Mouse (Mus musculus): ENCODE measurements around the gene Brpf3.
"Not testable (repeated sequence)": the region's sequence is repeated elsewhere in the genome, so short reads cannot be mapped to it uniquely, and the experiment has no call there.

Brpf3 gene

DNA sequence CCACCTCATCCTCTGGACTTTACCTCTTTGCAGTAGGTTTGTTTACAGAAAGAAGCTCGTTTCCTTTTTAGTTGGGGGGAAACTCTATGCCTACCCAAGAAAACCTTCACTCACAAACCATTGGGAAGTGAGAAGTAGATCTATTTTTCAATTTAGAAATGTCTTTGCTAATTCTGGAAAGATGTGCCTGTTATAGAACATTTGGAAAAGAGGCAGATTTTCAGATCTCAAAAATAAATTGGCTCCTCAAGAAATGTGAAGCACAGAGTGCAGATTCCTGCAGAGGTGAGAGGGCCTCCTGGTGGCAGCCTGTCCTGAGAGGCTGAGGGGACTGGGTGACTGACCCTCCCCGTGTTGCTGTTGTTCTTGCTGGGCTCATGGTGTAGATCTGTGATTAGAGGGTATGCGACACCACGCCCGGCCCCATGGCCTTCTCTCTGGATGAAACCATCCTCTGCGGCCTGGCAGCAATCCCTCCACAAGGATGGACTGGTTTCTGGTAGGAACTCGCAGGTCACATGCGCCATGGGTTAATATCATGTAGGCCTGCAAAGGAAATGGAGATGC lies 26.9 kb downstream of the Brpf3 start:
- no peak for DNase-seq (ENCODE audit: low spot score in 2 of 2)

DNA sequence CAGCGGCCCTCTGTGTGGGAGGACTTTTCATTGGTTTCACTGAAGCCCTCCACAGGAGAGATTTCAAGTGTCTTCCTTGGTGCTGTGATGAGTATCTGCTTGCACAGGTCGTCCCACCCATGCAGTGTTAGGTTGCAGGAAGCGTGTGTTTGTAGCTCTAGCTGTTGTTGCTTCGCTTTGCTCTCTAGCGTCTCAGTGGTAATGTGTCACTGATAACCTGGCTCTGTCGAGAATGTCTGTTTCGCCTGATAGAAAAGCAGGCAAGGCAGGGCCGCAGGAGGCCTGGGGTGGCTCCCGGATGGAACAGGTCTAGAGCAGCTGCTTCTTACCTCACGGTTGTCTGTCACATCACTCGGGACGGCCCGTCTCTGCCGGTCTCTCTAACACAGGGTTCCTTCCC lies 28.2 kb downstream of the Brpf3 start:
- no peak for DNase-seq (ENCODE audit: low spot score in 2 of 2)

DNA sequence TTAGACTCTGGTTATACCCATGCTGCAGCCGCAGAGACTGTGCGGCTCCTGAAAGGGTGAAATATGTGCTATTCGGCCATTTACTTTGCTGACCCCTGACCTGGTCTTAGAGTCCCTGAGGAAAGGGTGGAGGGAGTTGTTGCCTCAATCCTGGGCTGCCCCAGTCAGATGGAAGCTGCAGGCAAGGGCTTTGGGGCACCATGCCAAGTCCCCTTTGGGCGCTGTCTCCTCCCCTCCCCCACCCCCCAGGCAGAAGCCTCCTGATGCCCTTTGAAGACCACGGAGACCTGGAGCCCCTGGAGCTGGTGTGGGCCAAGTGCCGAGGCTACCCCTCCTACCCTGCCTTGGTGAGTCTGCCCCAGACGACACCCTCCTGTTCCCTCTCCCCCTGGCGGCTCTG lies 30.2 kb downstream of the Brpf3 start:
- no peak for DNase-seq (ENCODE audit: low spot score in 2 of 2)

DNA sequence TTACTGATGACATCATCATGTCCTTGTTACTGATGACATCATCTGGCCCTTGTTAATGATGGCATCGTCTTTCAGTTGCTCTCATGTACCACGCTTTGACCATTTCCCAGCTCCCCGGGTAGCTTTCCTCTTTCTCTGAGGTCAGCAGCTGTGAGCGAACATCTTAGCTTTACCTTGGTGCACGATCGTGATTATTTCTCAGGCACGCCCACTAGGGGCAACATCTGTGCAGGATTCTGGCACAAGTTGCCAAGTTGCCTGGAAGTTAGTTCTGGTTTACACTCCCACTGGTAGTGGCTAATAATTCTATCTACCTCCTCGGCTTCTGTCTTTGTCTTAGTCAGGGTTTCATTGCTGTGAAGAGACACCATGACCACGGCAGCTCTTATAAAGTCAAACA lies 31.1 kb downstream of the Brpf3 start:
- no peak for DNase-seq (ENCODE audit: low spot score in 2 of 2)

DNA sequence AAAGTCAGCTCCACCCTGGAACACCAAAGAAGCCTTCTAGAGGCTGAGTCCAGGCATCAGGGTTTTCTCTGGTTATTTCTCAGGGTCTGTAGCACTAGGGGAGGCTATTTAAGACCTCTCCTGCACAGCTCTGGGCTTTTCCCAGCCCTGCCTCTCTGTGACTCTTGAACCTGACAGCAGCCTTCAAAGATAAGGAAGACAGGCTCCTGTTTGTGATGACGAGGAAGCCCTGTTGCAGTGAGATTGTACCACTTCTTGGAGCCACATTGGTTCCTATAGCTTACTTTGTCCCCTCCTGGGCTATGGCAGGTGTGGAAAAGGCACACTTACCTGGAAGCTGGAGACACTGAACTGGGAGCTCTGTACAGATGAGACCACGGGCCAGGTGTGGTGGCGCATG lies 32.0 kb downstream of the Brpf3 start:
- DNase-seq (ENCODE audit: low spot score in 2 of 2), result no peak

DNA sequence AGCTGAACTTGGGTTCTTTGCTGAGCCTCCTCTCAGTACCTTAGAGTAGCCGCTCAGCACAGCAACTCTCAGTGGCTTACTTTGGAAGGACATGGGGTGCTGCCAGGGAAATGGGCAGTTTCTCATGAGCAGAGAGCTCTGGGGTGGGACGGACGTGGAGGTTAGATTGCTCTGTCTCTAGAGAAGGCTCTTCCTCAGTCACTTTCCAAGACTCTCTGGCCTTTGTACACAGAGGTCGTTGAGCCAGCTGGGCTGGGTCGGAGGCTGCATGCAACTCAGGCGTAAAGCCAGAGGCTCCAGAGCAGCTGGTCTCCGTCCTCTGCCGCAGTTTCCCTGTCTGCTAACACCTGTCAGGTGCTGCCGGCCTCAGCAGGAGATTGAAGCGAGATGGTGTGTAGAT lies 33.8 kb downstream of the Brpf3 start:
- DNase-seq (ENCODE audit: low spot score in 2 of 2), result no peak

DNA sequence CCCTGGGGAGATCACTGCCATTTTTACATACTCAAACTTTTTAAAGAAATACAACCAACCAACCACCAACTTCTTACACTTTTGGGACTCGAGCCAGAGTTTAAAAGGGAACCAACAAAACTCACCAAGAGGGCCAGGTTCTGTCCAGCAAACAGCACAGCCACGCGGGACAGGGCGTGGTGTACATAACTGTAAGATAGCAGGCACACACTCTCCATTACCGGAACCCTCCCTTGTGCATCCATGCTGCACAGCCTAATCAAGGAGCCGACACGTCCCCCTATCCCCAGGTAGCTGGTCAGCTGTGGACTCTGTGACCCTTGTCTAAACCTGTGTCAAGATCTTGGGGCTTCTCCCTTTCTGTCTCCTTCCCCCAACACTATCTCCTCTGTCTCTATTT lies 37.0 kb downstream of the Brpf3 start:
- no peak for DNase-seq (ENCODE audit: low spot score in 2 of 2)

DNA sequence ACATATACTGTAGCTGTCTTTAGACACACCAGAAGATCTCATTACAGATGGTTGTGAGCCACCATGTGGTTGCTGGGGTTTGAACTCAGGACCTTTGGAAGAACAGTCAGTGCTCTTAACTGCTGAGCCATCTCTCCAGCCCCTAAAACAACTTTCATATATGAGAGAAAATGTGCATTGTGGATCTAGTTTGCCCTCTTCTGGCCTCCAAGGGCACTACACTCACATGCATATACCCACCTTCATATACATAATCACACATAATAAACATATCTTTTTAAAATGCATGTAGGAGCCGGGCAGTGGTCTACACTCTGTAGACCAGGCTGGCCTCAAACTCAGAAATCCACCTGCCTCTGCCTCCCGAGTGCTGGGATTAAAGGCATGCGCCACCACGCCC lies 41.1 kb downstream of the Brpf3 start:
- DNase-seq (ENCODE audit: low spot score in 2 of 2), result not testable (repeated sequence)

DNA sequence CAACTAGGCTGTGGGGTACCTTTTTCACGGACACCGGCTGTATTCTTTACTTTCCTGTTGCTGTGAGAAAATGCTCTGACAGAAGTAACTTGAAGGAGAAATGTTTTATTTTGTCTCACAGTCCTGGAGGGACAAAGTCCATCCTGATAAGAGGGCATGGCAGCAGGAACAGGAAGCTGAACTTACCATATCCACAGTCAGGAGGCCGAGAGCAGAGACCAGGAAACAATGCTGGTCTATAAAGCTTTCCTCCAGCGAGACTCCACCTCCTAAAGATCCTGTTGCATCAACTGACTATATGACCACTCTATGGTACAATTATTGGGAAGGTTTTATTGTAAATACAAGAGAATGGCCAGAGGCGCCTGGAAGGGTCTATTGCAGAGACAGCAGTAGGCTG lies 42.8 kb downstream of the Brpf3 start:
- no peak for DNase-seq (ENCODE audit: low spot score in 2 of 2)

DNA sequence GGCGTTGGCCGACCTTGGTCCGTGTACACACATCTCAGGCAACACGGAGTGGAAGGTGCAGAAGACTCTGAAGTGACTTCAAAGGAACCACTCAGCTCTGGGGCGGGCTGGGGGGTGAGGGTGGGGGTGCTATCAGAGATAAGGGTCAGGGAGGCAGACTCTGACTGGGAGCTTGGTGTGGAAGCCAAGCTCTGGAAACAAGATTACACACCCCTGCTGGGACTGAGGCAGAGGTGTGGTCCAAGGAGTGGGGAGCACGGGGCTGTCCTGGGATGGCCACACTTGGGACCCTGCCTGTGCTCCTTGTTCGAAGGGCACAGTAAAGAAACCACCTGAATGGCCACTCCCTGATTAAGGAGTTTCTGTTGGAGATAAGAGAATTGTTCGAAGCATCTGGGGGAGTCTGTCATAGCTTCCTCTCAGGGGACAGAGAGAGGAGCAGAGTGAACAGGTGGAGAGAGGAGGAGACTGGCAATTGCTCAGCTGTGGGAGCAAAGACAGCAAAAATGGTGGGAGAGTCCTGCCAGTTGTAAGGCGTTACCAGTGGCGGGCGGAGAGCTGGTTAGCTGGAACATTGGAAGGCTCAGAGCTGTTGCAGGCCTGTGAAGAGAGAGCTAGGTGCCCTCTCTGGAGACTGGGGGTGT lies 46.2 kb downstream of the Brpf3 start:
- DNase-seq (ENCODE audit: low spot score in 2 of 2), result no peak

DNA sequence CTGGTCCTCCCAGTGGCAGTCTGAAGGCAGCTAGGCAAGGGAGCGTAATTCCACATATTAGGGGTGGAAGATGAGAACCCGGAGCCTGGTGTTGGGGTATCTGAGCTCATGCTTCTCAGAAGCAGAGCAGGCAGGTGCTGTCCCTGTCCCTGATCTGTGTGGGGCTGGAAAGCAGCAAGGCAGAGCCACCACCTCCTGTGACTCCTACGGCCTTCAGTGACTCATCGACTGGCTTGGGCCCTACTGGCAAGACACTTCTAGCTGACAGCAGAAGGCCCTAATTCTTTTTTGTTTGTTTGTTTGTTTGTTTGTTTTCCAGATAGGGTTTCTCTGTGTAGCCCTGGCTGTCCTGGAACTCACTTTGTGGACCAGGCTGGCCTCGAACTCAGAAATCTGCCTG lies 49.6 kb downstream of the Brpf3 start:
- DNase-seq (ENCODE audit: low spot score in 2 of 2), result no peak

DNA sequence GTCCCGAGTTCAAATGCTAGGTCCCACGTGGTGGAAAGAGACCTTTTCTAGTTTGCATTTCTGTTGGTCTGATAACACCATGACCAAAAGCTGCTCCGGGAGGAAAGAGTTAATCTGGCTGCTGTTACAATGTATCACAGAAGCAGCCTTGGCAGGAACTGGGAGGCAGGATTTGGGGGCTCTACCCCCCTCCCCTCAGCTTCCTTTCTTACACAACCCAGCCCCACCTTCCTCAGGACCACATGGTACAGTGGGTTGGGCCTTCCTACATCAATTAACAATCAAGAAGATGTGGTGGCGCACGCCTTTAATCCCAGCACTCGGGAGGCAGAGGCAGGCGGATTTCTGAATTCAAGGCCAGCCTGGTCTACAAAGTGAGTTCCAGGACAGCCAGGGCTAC lies 53.5 kb downstream of the Brpf3 start:
- DNase-seq (ENCODE audit: low spot score in 2 of 2), result no peak

DNA sequence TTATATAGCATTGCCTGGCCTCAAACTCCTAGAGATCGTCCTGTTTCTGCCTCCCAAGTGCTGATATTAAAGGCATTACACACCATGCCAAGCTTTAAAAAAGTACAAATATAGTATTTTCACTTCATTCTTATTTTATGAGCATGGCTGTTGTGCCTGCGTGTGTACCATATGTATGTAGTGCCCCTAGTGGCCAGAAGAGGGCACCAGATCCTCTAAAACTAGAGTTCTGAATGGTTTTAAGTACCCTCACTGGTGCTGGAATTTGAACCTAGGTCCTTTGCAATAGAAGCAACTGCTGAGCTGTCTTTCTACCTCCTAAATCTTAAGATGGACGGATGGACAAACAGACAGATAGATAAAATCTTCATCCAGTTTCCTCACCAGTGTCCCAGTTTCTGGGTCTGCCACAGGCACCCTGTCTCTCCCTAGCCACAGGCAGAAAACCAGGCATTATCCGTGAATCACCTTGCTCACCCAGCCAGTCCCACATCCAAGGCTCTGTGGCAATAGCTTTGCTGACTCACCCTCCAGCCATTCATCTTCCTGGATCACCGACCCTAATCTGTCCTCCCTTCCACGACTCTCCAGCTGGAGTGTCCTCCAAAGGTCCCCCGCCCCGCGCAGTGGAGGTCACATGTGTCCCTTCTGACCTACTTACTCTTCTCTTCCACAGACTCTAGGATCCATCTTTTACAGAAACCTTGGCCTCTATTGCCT lies 54.4 kb downstream of the Brpf3 start:
- DNase-seq (ENCODE audit: low spot score in 2 of 2), result no peak

DNA sequence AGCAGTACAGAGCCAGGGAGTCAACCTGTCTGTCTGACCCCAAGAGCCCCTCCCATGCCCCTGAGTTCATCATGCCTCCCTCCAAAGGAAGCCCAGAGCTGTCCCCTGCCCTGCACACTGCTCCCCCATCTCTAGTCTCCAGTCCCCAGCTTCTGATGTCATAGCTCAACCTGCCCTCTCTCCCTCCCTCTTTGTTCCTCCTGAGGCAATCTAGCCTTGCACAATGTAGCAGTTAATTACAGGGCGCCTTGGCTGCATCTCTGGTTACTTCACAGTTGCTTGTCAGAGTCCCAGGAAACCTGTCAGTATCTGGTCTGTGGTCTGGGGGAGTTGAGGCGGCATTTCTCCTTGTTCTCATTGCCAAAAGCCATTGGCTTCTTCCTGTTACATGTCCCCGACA lies 55.1 kb downstream of the Brpf3 start:
- DNase-seq (ENCODE audit: low spot score in 2 of 2), result no peak

DNA sequence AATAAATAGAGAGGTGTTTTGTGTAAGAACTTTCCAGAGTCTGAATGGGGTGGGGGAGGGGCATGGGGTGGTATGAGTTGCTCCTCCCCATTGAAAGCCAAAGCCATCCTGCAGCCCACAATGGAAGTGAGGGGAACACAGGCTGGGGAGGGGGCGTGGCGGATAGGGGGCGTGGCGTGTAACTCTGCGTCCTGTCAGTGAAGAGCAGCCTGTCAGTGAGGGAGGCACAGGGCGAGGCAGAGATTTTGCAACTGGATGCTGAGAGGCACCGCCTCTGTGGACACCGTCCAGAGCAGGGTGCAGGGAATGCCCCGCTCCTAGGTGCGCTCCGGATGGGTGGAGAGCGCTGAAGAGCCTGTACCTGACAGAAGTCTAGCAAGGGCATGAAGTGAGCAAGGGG lies 57.3 kb downstream of the Brpf3 start, which contains the start of gene Pnpla1:
TSS of gene Pnpla1 (plus strand) at position 207 of the 400 bp plus-strand sequence.
- DNase-seq (ENCODE audit: low spot score in 2 of 2), result no peak

DNA sequence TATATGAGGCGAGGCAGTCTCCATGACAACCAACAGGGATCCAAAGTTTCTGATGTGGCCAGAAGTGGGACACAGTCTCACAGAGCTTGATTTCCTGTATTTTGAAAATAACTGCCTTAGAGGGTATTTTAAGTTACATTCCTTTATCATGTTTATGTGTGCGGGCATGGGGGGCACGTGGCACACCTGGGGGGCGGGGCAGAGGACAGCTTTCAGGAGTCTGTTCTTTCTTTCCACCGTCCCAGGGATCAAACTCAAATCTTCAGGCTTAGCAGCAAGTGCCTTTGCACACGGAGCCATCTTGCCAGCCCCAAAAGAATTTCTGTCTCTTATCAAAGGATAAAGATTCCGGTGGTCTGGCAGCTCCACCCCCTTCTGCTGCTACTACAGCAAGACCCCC lies 63.0 kb downstream of the Brpf3 start:
- DNase-seq (ENCODE audit: low spot score in 2 of 2), result no peak

DNA sequence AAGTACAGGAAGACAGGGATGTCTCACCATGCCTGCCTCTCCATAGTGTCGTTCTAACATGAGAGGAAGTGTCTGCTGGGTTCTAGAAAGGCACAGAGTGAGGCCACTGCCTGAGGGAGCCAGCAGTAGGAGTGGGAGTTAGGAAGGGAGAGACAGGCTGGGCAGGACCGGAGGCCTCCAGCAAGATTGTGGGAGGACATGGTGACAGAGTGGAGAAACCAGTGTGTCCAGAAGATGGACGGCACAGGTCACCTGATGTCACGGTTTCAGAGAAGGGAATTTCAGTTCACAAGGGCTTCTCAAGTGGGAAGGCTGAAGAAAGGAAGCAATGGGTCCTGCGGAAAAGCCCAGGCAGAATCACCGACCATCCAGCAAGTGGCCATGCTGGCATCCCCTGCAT lies 63.6 kb downstream of the Brpf3 start:
- no peak for DNase-seq (ENCODE audit: low spot score in 2 of 2)

DNA sequence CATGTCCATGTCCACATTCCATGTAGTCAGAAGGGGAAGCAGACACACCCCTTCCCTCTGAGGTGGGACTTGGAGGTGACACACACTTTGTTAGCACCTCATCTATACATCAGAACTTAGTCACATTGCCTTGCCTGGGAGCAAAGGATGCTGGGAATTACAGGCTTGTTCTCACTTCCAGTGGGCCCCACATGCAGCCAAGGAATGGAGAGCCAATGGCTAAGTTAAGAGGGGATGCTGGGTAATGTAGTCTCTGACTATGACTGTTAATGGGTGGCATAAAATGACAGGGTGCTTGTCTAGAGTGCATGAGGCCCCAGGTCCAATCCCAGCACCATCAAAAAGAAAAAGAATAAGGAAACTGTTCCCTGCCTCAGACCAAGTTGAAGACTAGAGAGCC lies 66.0 kb downstream of the Brpf3 start:
- no peak for DNase-seq (ENCODE audit: low spot score in 2 of 2)

DNA sequence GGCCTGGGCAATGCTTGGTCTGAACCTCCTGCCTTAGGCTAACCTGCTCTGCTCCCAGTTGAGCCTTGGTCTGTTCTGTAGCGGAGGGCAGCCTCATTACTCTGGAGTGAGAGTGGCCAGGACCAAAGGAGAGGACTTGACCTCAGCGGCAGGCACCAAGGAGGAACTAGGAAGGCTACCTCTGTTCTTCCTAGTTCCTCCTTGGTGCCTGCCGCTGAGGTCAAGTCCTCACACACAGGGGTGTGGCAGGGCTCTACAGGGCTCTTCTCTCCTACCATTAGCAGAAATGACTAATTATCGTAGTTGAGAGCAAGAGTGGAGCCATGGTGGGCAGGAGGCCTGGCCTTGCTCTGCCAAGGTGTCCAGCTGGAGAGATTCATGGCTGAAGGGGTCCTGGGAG lies 66.5 kb downstream of the Brpf3 start:
- DNase-seq (ENCODE audit: low spot score in 2 of 2), result no peak

DNA sequence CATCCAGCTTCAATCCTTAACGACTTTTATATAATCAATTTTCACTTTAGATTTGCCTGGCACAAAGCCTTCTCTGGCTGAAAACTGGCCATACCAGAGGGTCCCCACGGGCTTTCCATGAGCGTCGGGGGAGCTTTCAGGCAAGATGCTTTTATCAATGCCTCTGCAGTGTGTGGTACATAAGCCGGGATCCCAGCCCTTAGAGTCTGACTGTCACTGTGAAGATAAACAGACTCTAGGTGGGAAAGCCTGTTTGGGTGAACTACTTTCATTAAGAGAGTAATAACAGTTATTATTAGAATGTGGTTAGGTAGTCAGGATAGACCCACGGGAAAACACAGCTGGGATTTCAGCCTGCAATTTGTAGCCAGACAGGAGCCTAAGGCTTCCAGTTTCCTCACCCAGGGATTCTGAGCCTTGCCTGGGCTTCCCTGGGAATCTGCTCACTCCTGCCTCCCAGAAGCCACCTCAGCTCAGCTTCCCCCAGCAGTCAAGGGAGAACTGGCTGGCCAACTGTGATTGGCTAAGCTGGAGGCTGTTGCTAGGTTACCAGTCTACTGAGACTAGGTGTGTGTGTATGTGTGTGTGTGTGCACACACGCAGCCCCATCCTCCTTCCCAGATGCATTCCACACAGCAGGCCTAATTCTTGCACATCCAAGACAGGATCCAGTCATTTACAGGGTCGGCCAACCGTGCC lies 68.7 kb downstream of the Brpf3 start:
- peak; percentile 62 to 74 for DNase-seq (ENCODE audit: low spot score in 2 of 2)

DNA sequence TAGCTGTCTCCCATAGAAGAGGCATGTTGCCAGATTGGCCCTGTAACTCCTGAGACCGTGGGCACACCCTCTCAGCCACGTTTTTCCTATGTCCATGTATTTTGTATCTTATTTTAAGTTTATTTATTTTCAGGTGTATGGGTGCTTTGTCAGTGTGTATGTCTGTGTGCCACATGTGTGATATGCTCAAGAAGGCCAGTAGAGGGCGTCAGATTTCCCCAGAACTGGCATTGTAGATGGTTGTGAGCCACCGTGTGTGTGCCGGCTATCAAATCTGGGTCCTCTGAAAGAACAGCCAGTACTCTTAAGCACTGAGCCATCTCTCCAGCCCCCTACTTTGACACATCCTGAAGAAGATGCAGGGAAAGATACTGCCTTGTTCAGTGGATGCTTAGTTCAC lies 69.5 kb downstream of the Brpf3 start:
- no peak for DNase-seq (ENCODE audit: low spot score in 2 of 2)

DNA sequence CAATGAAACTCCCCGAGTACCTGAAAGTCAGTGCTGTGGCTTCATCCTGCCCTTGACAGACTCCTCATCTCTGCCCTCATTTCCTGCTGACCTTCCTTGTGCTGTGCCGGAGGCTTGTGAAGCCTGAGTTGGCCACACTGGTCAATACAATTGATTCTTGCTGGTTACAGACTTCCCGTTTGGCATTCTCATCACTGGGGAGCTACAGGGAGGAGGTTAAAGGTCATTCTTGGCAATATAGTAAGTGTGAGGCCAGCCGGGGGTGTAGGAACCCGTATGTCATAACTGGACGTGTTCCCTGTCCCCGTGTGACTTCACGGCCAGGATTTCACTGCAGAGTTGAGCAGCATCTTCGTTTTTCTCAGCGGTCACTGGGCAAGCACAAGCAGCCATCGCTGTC lies 70.9 kb downstream of the Brpf3 start:
- no peak for DNase-seq (ENCODE audit: low spot score in 2 of 2)

DNA sequence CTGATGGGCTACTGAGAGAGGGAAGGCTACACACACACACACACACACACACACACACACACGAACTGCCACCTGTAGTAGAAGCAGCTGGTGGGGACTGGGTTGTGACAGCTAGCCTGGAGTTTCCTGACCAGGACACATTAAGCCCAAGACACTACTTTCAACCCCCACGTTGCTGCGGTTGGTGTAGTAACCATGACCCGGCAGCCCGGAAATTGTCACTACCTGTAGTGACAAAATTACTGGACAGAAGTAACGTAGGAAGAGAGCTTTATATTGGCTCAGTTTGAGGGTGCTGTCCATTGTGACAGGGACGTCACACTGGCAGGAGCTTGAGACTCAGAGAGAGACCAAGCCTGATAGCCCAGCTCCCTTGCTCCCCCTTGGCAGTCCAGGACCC lies 71.4 kb downstream of the Brpf3 start:
- no peak for DNase-seq (ENCODE audit: low spot score in 2 of 2)
